Mouse (Mus musculus) ES-E14 (cell line): ENCODE data around the gene Inip.

Source experiments
- HCFC1 ChIP-seq: IDR thresholded peaks from 2 replicates; pipeline ENCODE4 v1.6.1; 2012; ENCODE audit warnings: low read length, inconsistent platforms, borderline replicate concordance; ENCODE audit not compliant: insufficient read depth
- MAFK ChIP-seq: IDR thresholded peaks from 2 replicates; pipeline ENCODE4 v1.6.1; 2014; ENCODE audit warnings: mild to moderate bottlenecking, low read depth, low read length, inconsistent platforms; ENCODE audit not compliant: insufficient read depth
- ZC3H11A ChIP-seq: IDR thresholded peaks from 2 replicates; pipeline ENCODE4 v1.6.1; 2012; ENCODE audit warnings: low read depth, mild to moderate bottlenecking, inconsistent platforms, low read length, borderline replicate concordance
- ZNF384 ChIP-seq: IDR thresholded peaks from 2 replicates; pipeline ENCODE4 v1.6.1; 2012; ENCODE audit warnings: low read depth, low read length, inconsistent platforms

GRCm38 (mm10) chr4:59803358-59803757 lies 2.0 kb upstream of the Inip start:
- TF ChIP-seq MAFK (no peak), HCFC1 (no peak), ZNF384 (no peak), ZC3H11A (no peak)
